ENCODE assay signal across 9 mouse cellular contexts in the genomic region with DNA sequence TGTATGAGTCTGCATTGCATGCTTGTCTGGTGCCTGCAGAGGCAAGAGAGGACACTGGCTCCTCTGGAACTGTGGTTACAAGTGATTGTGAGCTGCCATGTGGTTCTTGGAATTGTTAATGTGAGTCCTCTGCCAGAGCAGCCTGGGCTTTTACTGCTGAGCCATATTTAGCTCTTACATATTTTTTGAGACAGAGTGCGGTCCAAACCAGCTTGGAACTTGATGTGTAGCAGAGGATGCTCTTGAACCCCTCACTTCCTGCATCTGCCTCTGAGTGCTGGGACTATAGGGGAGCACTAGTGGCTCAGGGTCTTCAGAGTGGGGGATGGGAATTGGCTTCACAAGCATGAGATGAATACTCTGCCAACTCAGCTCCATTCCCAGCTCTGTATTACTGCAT. TPM values are rescaled to one million over a fixed set of nuclear protein-coding genes. Genes with fewer than 3 reads are reported as not detected.
DNase-seq lines count a peak whose midpoint lies in the region; ATAC-seq and TF ChIP-seq lines count a peak whose summit lies in the region.
"Had no signal": no experiment of that assay in that cellular context is flagged by ENCODE, and none has a peak within 500 bp of the region (broad histone marks: within the 10 kb centered on the region; RNA-seq: fewer than 3 reads in every experiment).

No protein-coding gene starts in this region.

- H3K27me3 ChIP-seq in heart, adult 2 months (ENCODE audit: control insufficient read depth, insufficient read depth, low read length), result no peaks in the 10 kb centered on the region
- no peaks in the 10 kb centered on the region for H3K27me3 ChIP-seq in heart, embryonic 10.5 days (ENCODE audit: insufficient read depth, poor library complexity, severe bottlenecking)
- H3K27me3 ChIP-seq: Patski had no signal

- peaks cover 15% of the 10 kb centered on the region for H3K4me1 ChIP-seq in heart, adult 2 months (ENCODE audit: control insufficient read depth, insufficient read depth, low read length)
- H3K4me1 ChIP-seq in heart, embryonic 10.5 days, result peaks cover 10% of the 10 kb centered on the region

- TF ChIP-seq EP300 in heart, adult 2 months (IDR thresholded peaks at IDR 0.05; ENCODE audit: insufficient read depth, low read depth, low read length), result peak; percentile 76; the same call in 1 of the 2 replicates

- H3K9ac ChIP-seq in heart, adult 2 months (ENCODE audit: low read depth, low read length), result no peak overlapping the region

- intact Hi-C loops in heart, adult 2 months (cut with DNase I), result no loop called here

- peak overlapping the region; percentile 84 for H3K27ac ChIP-seq in heart, adult 2 months
- H3K27ac ChIP-seq in heart, embryonic 10.5 days, result no peak overlapping the region

- peak; percentile 41; the same call in 1 of the 2 replicates for TF ChIP-seq POLR2A in heart, adult 2 months (IDR thresholded peaks at IDR 0.05; ENCODE audit: insufficient read depth, low read depth, low read length)

- no peak for ATAC-seq in granulocyte monocyte progenitor cell, adult 5-6 weeks (replicated peaks; ENCODE audit: poor library complexity, severe bottlenecking)
- no peak for ATAC-seq in megakaryocyte progenitor cell, adult 5-6 weeks (replicated peaks; ENCODE audit: poor library complexity)
- ATAC-seq: Patski had no signal

- H3K36me3 ChIP-seq in heart, adult 2 months (ENCODE audit: control insufficient read depth, insufficient read depth, low read length), result peaks cover 12% of the 10 kb centered on the region
- no peaks in the 10 kb centered on the region for H3K36me3 ChIP-seq in heart, embryonic 10.5 days

- no peak overlapping the region for H3K4me3 ChIP-seq in heart, adult 2 months
- no peak overlapping the region for H3K4me3 ChIP-seq in heart, embryonic 10.5 days

- H3K9me3 ChIP-seq in heart, embryonic 10.5 days, result no peaks in the 10 kb centered on the region

- WGBS in heart, adult 2 months, result 44% methylated on average over 1 of the region's 1 CpGs
- WGBS in heart, embryonic 10.5 days, result 71% methylated on average over 1 of the region's 1 CpGs

- no peak for TF ChIP-seq CTCF in heart, adult 2 months (IDR thresholded peaks at IDR 0.05)

- peak in 1 of 2 experiments; percentile 71 for DNase-seq in heart, adult 2 months
- no peak for DNase-seq in heart, embryonic 10.5 days (ENCODE audit: low spot score)
- DNase-seq in Muller cell, postnatal 12 days (ENCODE audit: inconsistent ontology term), result peak; percentile 54
- peak; percentile 59 to 65 for DNase-seq in frontal cortex, adult 2 months (ENCODE audit: extremely low spot score in 1 of 2, low spot score in 1 of 2)
- peak; percentile 61 to 69 for DNase-seq in layer of hippocampus, postnatal 14 days (ENCODE audit: low spot score in 2 of 2)
- peak; percentile 78 for DNase-seq in telencephalon, adult 2 months (ENCODE audit: low read depth, low spot score)

- peaks cover under 1% of the 10 kb centered on the region; the same call in 1 of the 2 replicates for H3K79me2 ChIP-seq in heart, adult 2 months (replicated peaks; ENCODE audit: control insufficient read depth, insufficient read depth, low read length)

RNA-seq across cellular contexts. Expression of a gene that starts 10.0 kb away (rescaled TPM):
- total RNA-seq in heart, adult 2 months (2021), result 10 to 100 TPM; 14.4 to 21.4 TPM
- polyA plus RNA-seq in heart, adult 2 months (2012; rRNA removed), result 37.5 and 40.6 TPM in 2 replicates
- polyA plus RNA-seq in heart, embryonic 10.5 days (2016; fragmentation: Nextera tagmentation; extraction: Ambion mirVana), result 2.8 and 4.9 TPM in 2 replicates
- polyA plus RNA-seq in frontal cortex, adult 2 months (2012; rRNA removed), result 14.7 and 15.8 TPM in 2 replicates
- total RNA-seq in layer of hippocampus, postnatal 14 days (2021), result 10 to 100 TPM; 19.0 to 19.3 TPM
- 51.0 and 80.1 TPM in 2 replicates for total RNA-seq in granulocyte monocyte progenitor cell, adult 5-6 weeks (2014; fragmentation: Nextera tagmentation)
- total RNA-seq in granulocyte monocyte progenitor cell, adult 5-6 weeks (2017), result 28.9 and 34.4 TPM in 2 replicates
- total RNA-seq in megakaryocyte progenitor cell, adult 5-6 weeks (2015), result 25.9 and 30.6 TPM in 2 replicates
- total RNA-seq in megakaryocyte progenitor cell, adult 5-6 weeks (2017), result 28.8 and 35.6 TPM in 2 replicates

RNA-seq across cellular contexts. Expression of a gene that starts 54.2 kb away (rescaled TPM):
- 10 to 100 TPM; 56.8 to 63.9 TPM for total RNA-seq in heart, adult 2 months (2021)
- 58.9 and 102 TPM in 2 replicates for polyA plus RNA-seq in heart, adult 2 months (2012; rRNA removed)
- 111 and 119 TPM in 2 replicates for polyA plus RNA-seq in heart, embryonic 10.5 days (2016; fragmentation: Nextera tagmentation; extraction: Ambion mirVana)
- 75.0 and 80.5 TPM in 2 replicates for polyA plus RNA-seq in frontal cortex, adult 2 months (2012; rRNA removed)
- 10 to 100 TPM; 48.3 to 54.1 TPM for total RNA-seq in layer of hippocampus, postnatal 14 days (2021)
- total RNA-seq in granulocyte monocyte progenitor cell, adult 5-6 weeks (2014; fragmentation: Nextera tagmentation), result 37.5 and 42.9 TPM in 2 replicates
- total RNA-seq in granulocyte monocyte progenitor cell, adult 5-6 weeks (2017), result 31.1 and 53.1 TPM in 2 replicates
- total RNA-seq in megakaryocyte progenitor cell, adult 5-6 weeks (2015), result 65.4 and 85.3 TPM in 2 replicates
- total RNA-seq in megakaryocyte progenitor cell, adult 5-6 weeks (2017), result 33.9 and 35.0 TPM in 2 replicates
